ENCODE assay signal across 9 mouse cellular contexts in the genomic region with DNA sequence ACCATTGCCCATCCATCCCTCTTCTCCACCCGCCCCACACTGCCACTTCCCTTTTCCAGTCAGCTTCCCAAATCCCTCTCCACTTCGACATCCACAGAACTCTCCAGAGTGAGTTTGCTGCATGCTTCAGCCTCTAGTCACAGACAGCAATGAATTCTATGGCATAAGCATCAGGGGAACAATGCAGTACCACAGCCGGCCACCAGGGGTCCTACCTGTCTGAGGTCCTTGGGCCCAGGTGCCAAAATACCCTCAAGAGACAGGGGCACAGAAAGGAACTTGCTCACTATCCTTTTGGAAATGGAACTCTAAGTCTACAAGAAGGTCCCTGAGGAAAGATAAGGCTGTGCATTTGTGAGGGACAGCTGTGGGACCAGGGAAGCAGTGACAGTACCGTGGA.
DNase-seq lines count a peak whose midpoint lies in the region; ATAC-seq and TF ChIP-seq lines count a peak whose summit lies in the region.
"Had no signal": no experiment of that assay in that cellular context is flagged by ENCODE, and none has a peak within 500 bp of the region (broad histone marks: within the 10 kb centered on the region; RNA-seq: fewer than 3 reads in every experiment).

No protein-coding gene starts in this region.

- H3K4me3 ChIP-seq in ES-E14 (ENCODE audit: insufficient read depth in 1 of 2, low read depth in 1 of 2, low read length in 2 of 2, poor library complexity in 1 of 2, severe bottlenecking in 1 of 2): no peak overlapping the region
- H3K4me3 ChIP-seq: limb, embryonic 12.5 days had no signal

- no peaks in the 10 kb centered on the region for H3K4me1 ChIP-seq in ES-E14 (ENCODE audit: control insufficient read depth in 2 of 2, insufficient read depth in 2 of 2, low read length in 2 of 2, poor library complexity in 1 of 2)
- H3K4me1 ChIP-seq: limb, embryonic 12.5 days had no signal

- DNase-seq in cerebellum, adult 11 months: peak; percentile 26
- DNase-seq in ES-E14 (ENCODE audit: low read depth, low spot score): peak; percentile 44
- DNase-seq in cerebellum, adult 18-20 months: peak; percentile 32 to 57
- peak; percentile 42 for DNase-seq in gastrocnemius, postnatal 14 days
- peak; percentile 48 to 80 for DNase-seq in layer of hippocampus, postnatal 25 days (ENCODE audit: extremely low spot score in 1 of 2, low spot score in 1 of 2)
- DNase-seq in naive thymus-derived CD4-positive, alpha-beta T cell, adult 2 months (ENCODE audit: low read depth): peak; percentile 66
- peak; percentile 88 for DNase-seq in testis, postnatal 10 days (ENCODE audit: low spot score)

- intact Hi-C loops in gastrocnemius, postnatal 14 days (cut with DNase I; ENCODE audit: low total_unique reads): loop anchor here (2.0 kb wide), 1 partner anchor 257 kb away; the partner anchor contains the start of gene Grik4

- no peak overlapping the region for H3K27ac ChIP-seq in ES-E14 (ENCODE audit: insufficient read depth, low read depth, low read length, poor library complexity, severe bottlenecking)
- H3K27ac ChIP-seq: limb, embryonic 12.5 days had no signal

- ATAC-seq in cerebellum, adult (ENCODE audit: insufficient number of reproducible peaks, low FRiP score, low TSS enrichment): no peak

- no peak overlapping the region for H3K9ac ChIP-seq in ES-E14 (ENCODE audit: insufficient read depth, low read depth, low read length, poor library complexity, severe bottlenecking)
- H3K9ac ChIP-seq: limb, embryonic 12.5 days had no signal

- no peaks in the 10 kb centered on the region for H3K36me3 ChIP-seq in ES-E14 (ENCODE audit: control insufficient read depth, insufficient read depth, low read length, poor library complexity, severe bottlenecking)
- H3K36me3 ChIP-seq: limb, embryonic 12.5 days had no signal

- in situ Hi-C loops in ES-E14 (cut with MboI; ENCODE audit: low sequenced_read_pairs in 2 of 2, unreplicated experiment in 2 of 2): no loop called here

- no peaks in the 10 kb centered on the region for H3K9me3 ChIP-seq in ES-E14 (ENCODE audit: control insufficient read depth, insufficient read depth, low read depth, low read length)
- H3K9me3 ChIP-seq: limb, embryonic 12.5 days had no signal

TF ChIP-seq in ES-E14, 5 proteins besides CTCF, POLR2A, EP300 and RAD21:
- TF ChIP-seq MAFK (IDR thresholded peaks at IDR 0.05; ENCODE audit: insufficient read depth, low read depth, low read length) (no peak), ZC3H11A (IDR thresholded peaks at IDR 0.05; ENCODE audit: borderline replicate concordance, low read depth, low read length) (peak; percentile 72; the same call in 1 of the 2 replicates)

Comparison
In these comparisons a context has a peak if more than half of its experiments do, and no peak if none do; other contexts are left out.
1. DNase-seq: peak in every context shown above with its lines; median percentile 88 in testis, postnatal 10 days; 66 in naive thymus-derived CD4-positive, alpha-beta T cell, adult 2 months; 64 in layer of hippocampus, postnatal 25 days; 44 in cerebellum, adult 18-20 months; 44 in ES-E14; 42 in gastrocnemius, postnatal 14 days; 26 in cerebellum, adult 11 months.